Mouse (Mus musculus) heart, adult 9 months (tissue): ENCODE data around the gene Eif2b4.
A peak's percentile ranks its signal among the peaks of the same experiment; 100 is the strongest.

ENCODE experiments used
- DNase-seq, 2 experiments: peaks; one replicate each; pipeline ENCODE4 v3.0.0; 2022; ENCODE audit warnings: low spot score in 2 of 2

Gene Eif2b4

GRCm38 (mm10) chr5:31154152-31154553, 39.1 kb downstream of the Eif2b4 start, which contains the start of gene Mpv17:
TSS of gene Mpv17 (minus strand) at chr5:31154251.
- peak; percentile 83 to 90 for DNase-seq

DNA sequence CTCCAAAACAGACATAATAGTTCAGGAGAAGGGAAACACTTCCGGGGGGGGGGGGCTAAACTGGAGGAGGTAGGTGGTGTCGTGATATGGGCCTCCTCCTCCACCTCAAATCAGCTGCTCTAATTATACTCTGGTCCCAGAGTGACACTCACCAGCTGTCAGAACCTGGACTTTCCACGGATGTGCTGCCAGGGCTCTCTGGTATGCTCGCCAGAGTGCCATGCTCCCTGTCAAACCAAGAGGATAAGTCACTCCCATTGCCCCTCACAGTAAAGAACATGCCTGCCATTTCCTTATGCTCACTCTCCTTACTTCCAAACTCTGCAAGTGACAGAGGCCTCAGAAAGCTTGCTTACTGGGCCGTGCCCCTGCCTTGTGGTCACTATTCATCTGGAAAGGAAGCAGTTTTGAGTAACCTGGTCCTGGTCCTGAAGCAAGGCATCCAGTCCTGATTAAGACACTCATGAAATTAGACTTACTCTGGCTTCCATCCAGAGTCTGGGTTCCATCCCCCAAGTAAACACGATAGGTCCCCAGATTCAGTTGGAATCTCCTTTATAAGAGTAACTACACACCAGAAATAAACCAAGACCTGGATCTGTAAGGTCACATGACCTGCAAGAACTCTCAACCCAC, 39.6 kb downstream of the Eif2b4 start:
- DNase-seq = peak; percentile 55

DNA sequence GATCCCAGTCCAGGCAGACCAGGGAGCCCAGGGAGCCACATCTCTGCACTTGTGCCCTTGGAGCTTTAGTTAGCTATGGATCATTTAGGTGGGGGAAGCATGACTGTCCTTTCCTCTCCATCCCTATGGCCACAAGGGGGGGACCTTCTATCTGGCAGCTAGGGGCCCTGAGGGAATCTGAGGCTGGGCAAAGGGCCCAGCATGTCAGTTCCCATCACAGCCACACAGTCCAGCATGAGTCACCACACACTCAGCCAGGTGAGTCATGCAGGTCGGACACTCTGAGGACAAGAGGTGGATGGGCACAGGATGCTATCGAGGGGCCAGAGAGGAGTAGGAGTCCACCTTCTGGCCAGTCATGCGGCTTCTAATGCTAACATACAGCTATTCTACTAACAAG, 41.5 kb downstream of the Eif2b4 start:
- peak; percentile 35 to 63 for DNase-seq

- no peak for DNase-seq
These were observed 43.4 kb downstream of the Eif2b4 start for GRCm38 (mm10) chr5:31149781-31150180.

DNA sequence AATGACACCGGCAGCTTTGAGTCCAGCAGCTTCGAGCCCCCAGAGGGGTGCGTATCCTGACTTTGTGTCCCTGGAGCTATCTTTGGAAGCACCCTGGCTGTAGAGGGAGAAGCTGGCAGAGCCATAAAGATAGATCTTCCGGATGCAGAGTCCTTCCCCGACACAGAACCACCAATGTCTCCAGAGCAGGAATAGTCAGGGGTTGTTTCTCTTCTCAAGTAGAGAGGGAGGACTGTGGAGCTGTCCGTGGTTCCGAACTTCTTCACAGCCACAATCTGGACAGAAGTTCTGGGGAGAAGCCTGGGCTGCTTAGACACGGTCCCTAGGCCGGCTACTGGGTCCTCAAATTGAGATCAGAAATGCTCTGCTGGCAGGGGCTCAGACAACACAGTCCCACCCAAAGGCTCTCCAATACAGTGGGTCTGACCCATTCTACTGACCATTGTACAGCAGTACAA, 54.2 kb downstream of the Eif2b4 start:
- no peak for DNase-seq

DNA sequence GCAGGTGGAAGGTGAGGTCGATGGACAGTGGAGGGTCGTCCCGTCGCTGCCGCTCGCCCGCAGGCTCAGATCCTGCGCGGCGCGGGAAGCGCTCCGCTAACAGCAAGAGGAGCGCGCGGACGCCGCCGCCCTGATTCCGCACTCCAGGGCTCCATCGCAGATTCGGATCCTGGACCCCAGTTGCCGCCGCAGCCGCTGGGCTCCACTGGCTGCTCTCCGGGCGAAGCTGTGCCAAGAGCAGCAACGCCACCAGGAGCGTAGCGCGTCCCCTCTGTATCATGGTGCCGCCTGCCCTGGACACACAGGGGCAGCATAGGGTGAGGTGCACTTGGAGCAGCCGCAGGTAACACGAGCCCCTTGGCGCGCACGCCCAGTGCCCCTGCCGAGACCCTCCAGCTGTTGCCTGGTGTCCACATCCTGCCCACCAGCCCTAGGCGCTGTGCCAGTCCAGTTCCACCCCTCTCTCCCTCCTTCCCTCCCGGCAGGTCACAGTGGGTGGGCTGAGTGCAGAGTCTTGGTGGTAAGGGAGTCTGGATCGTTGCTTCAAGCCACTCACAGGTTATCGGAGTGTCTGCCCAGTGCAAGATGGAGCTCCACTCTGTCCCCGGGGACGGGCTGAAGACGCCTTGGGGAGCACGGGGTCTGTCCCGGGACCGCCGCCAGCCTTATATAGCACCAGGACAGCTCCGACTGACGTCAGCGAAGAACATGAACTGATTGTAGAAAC, 54.8 kb downstream of the Eif2b4 start, which contains the start of gene Ucn:
Ucn (minus strand) TSS at position 589 of the 727 bp plus-strand sequence.
- DNase-seq = peak in 1 of 2 experiments; percentile 21

DNA sequence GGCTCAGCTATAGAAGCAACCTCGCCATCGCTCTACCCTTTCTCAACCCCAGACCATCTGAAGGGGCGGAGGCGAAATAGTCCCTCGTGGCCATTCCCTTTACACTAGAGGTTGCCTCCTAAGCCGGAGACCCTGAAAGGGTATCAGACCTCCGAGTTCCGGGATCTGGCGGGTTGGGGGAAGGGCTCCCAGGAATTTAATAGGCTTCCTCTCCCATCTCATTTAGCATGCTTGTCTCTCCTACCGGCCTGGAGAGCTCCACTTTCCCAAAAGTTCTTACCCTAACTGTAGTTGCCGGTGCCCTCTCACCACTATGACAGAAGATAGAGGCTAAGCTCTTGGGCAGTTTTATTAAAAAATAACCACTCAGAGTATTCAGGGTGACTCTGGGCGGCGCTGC, 55.6 kb downstream of the Eif2b4 start:
- DNase-seq = no peak
